Mouse (Mus musculus): ENCODE results near the gene Mettl27. TPM values are rescaled to one million over a fixed set of nuclear protein-coding genes. Genes with fewer than 3 reads are reported as not detected.

The Mettl27 gene
- polyA plus RNA-seq, 1 experiment from 2014 or later = 11.1 TPM

- 0 out of 2 replicates have a peak, but pooled peaks cover 5% of the 10 kb centered on the region for H3K4me1 ChIP-seq (replicated peaks)
- H3K4me3 ChIP-seq = no peak overlapping the region
- H3K27ac ChIP-seq (ENCODE audit: poor library complexity, severe bottlenecking) = no peak overlapping the region
- H3K9me3 ChIP-seq (replicated peaks) = no peaks in the 10 kb centered on the region
- H3K4me2 ChIP-seq = no peak overlapping the region
- WGBS = 36% methylated on average over 12 of the region's 12 CpGs
- no peak for ATAC-seq (ENCODE audit: insufficient number of reproducible peaks, low FRiP score)
- no peak overlapping the region for H3K9ac ChIP-seq
- no peaks in the 10 kb centered on the region for H3K36me3 ChIP-seq
- no peaks in the 10 kb centered on the region for H3K27me3 ChIP-seq (replicated peaks)
These were observed 31.0 kb upstream of the Mettl27 start for GRCm38 (mm10) chr5:134901012-134901643.

GRCm38 (mm10) chr5:134901644-134902027 is 30.5 kb upstream of the Mettl27 start:
- ATAC-seq (ENCODE audit: insufficient number of reproducible peaks, low FRiP score) = no peak
- Histone ChIP-seq H3K4me1 (replicated peaks) (0 out of 2 replicates have a peak, but pooled peaks cover 5% of the 10 kb centered on the region), H3K36me3 (no peaks in the 10 kb centered on the region), H3K9ac (no peak overlapping the region), H3K4me3 (no peak overlapping the region), H3K4me2 (no peak overlapping the region), H3K9me3 (replicated peaks) (no peaks in the 10 kb centered on the region), H3K27ac (ENCODE audit: poor library complexity, severe bottlenecking) (no peak overlapping the region), H3K27me3 (replicated peaks) (no peaks in the 10 kb centered on the region)
- 71% methylated on average over 8 of the region's 8 CpGs for WGBS

GRCm38 (mm10) chr5:134906633-134907032 is 25.5 kb upstream of the Mettl27 start, which contains the start of gene Tmem270:
Tmem270 (minus strand) TSS chr5:134906733.
- Histone ChIP-seq H3K9ac (no peak within 1 kb of the TSS), H3K4me2 (no peak within 1 kb of the TSS), H3K36me3 (no peaks in the 10 kb centered on the region), H3K9me3 (replicated peaks) (no peaks in the 10 kb centered on the region), H3K27ac (ENCODE audit: poor library complexity, severe bottlenecking) (no peak within 1 kb of the TSS), H3K4me3 (no peak within 1 kb of the TSS), H3K27me3 (replicated peaks) (no peaks in the 10 kb centered on the region), H3K4me1 (replicated peaks) (0 out of 2 replicates have a peak, but pooled peaks cover 2% of the 10 kb centered on the region)
- ATAC-seq (ENCODE audit: insufficient number of reproducible peaks, low FRiP score) = no peak; the same call in 1 of the 2 replicates
- WGBS = 73% methylated on average over 6 of the region's 6 CpGs

GRCm38 (mm10) chr5:134907135-134907534 is 25.0 kb upstream of the Mettl27 start:
- H3K36me3 ChIP-seq = no peaks in the 10 kb centered on the region
- peak; percentile 52 for ATAC-seq (ENCODE audit: insufficient number of reproducible peaks, low FRiP score)
- under 1% methylated on average over 13 of the region's 13 CpGs for WGBS

GRCm38 (mm10) chr5:134911901-134912300 is 20.3 kb upstream of the Mettl27 start:
- no peak overlapping the region for H3K27ac ChIP-seq (ENCODE audit: poor library complexity, severe bottlenecking)
- 83% methylated on average over 2 of the region's 2 CpGs for WGBS
- no peak overlapping the region for H3K4me2 ChIP-seq
- H3K9ac ChIP-seq = no peak overlapping the region
- no peaks in the 10 kb centered on the region for H3K36me3 ChIP-seq
- no peaks in the 10 kb centered on the region for H3K9me3 ChIP-seq (replicated peaks)
- H3K27me3 ChIP-seq (replicated peaks) = no peaks in the 10 kb centered on the region; the same call in 1 of the 2 replicates
- H3K4me1 ChIP-seq (replicated peaks) = 0 out of 2 replicates have a peak, but pooled peaks cover 2% of the 10 kb centered on the region
- no peak for ATAC-seq (ENCODE audit: insufficient number of reproducible peaks, low FRiP score)
- no peak overlapping the region for H3K4me3 ChIP-seq

More at GRCm38 (mm10) chr5:134907135-134907534, 25.0 kb upstream of the Mettl27 start:
- no peak overlapping the region for H3K9ac ChIP-seq
- H3K4me1 ChIP-seq (replicated peaks) = 0 out of 2 replicates have a peak, but pooled peaks cover 2% of the 10 kb centered on the region
- no peaks in the 10 kb centered on the region for H3K27me3 ChIP-seq (replicated peaks)
- no peaks in the 10 kb centered on the region for H3K9me3 ChIP-seq (replicated peaks)
- H3K27ac ChIP-seq (ENCODE audit: poor library complexity, severe bottlenecking) = no peak overlapping the region
- H3K4me3 ChIP-seq = no peak overlapping the region
- H3K4me2 ChIP-seq = no peak overlapping the region

- Histone ChIP-seq H3K4me2 (no peak overlapping the region), H3K4me3 (peak overlapping the region; percentile 15), H3K9me3 (replicated peaks) (0 out of 2 replicates have a peak, but pooled peaks cover 4% of the 10 kb centered on the region), H3K27ac (ENCODE audit: poor library complexity, severe bottlenecking) (peak overlapping the region; percentile 12; the same call in 1 of the 2 replicates), H3K4me1 (replicated peaks) (0 out of 2 replicates have a peak, but pooled peaks cover 2% of the 10 kb centered on the region), H3K27me3 (replicated peaks) (no peaks in the 10 kb centered on the region; the same call in 1 of the 2 replicates), H3K9ac (no peak overlapping the region), H3K36me3 (no peaks in the 10 kb centered on the region)
- ATAC-seq (ENCODE audit: insufficient number of reproducible peaks, low FRiP score) = 0 out of 2 replicates have a peak, but pooled peaks have one; percentile 33
- 75% methylated on average over 3 of the region's 3 CpGs for WGBS
These were observed 18.8 kb upstream of the Mettl27 start for GRCm38 (mm10) chr5:134913352-134913751.

- Histone ChIP-seq H3K9me3 (replicated peaks) (0 out of 2 replicates have a peak, but pooled peaks cover 4% of the 10 kb centered on the region), H3K27me3 (replicated peaks) (no peaks in the 10 kb centered on the region; the same call in 1 of the 2 replicates), H3K4me2 (no peak overlapping the region), H3K36me3 (no peaks in the 10 kb centered on the region), H3K27ac (ENCODE audit: poor library complexity, severe bottlenecking) (peak overlapping the region; percentile 12; the same call in 1 of the 2 replicates), H3K4me1 (replicated peaks) (0 out of 2 replicates have a peak, but pooled peaks cover under 1% of the 10 kb centered on the region), H3K4me3 (peak overlapping the region; percentile 15), H3K9ac (no peak overlapping the region)
- peak; percentile 89 for ATAC-seq (ENCODE audit: insufficient number of reproducible peaks, low FRiP score)
- 43% methylated on average over 4 of the region's 4 CpGs for WGBS
These were observed 18.4 kb upstream of the Mettl27 start for GRCm38 (mm10) chr5:134913753-134914152.

- Histone ChIP-seq H3K4me2 (no peak overlapping the region), H3K27ac (ENCODE audit: poor library complexity, severe bottlenecking) (0 out of 2 replicates have a peak overlapping the region, but pooled peaks have one; percentile 9), H3K27me3 (replicated peaks) (no peaks in the 10 kb centered on the region; the same call in 1 of the 2 replicates), H3K36me3 (no peaks in the 10 kb centered on the region), H3K9me3 (replicated peaks) (0 out of 2 replicates have a peak, but pooled peaks cover 4% of the 10 kb centered on the region), H3K4me1 (replicated peaks) (no peaks in the 10 kb centered on the region), H3K4me3 (peak overlapping the region; percentile 10), H3K9ac (no peak overlapping the region)
- WGBS = 68% methylated on average over 8 of the region's 8 CpGs
- no peak for ATAC-seq (ENCODE audit: insufficient number of reproducible peaks, low FRiP score)
These were observed 17.7 kb upstream of the Mettl27 start for GRCm38 (mm10) chr5:134914510-134914909.

- peak within 1 kb of the TSS; percentile 36 for H3K27ac ChIP-seq (ENCODE audit: poor library complexity, severe bottlenecking)
- peak within 1 kb of the TSS; percentile 10 for H3K4me3 ChIP-seq
- no peak within 1 kb of the TSS for H3K4me2 ChIP-seq
These were observed 16.9 kb upstream of the Mettl27 start, which contains the start of gene Cldn13 for GRCm38 (mm10) chr5:134915311-134915710. Cldn13 (minus strand) TSS chr5:134915526.

GRCm38 (mm10) chr5:134918071-134918832 is 13.9 kb upstream of the Mettl27 start:
- H3K9me3 ChIP-seq (replicated peaks) = 0 out of 2 replicates have a peak, but pooled peaks cover 4% of the 10 kb centered on the region
- ATAC-seq (ENCODE audit: insufficient number of reproducible peaks, low FRiP score) = no peak

More at GRCm38 (mm10) chr5:134915311-134915710, 16.9 kb upstream of the Mettl27 start, which contains the start of gene Cldn13:
- H3K36me3 ChIP-seq = no peaks in the 10 kb centered on the region
- H3K27me3 ChIP-seq (replicated peaks) = no peaks in the 10 kb centered on the region; the same call in 1 of the 2 replicates
- no peaks in the 10 kb centered on the region for H3K4me1 ChIP-seq (replicated peaks)
- 0 out of 2 replicates have a peak, but pooled peaks cover 4% of the 10 kb centered on the region for H3K9me3 ChIP-seq (replicated peaks)
- 72% methylated on average over 8 of the region's 8 CpGs for WGBS
- H3K9ac ChIP-seq = no peak within 1 kb of the TSS
- ATAC-seq (ENCODE audit: insufficient number of reproducible peaks, low FRiP score) = peak; percentile 76

More at GRCm38 (mm10) chr5:134918071-134918832, 13.9 kb upstream of the Mettl27 start:
- Histone ChIP-seq H3K27me3 (replicated peaks) (no peaks in the 10 kb centered on the region; the same call in 1 of the 2 replicates), H3K9ac (no peak overlapping the region), H3K4me1 (replicated peaks) (no peaks in the 10 kb centered on the region), H3K4me3 (no peak overlapping the region), H3K36me3 (no peaks in the 10 kb centered on the region), H3K4me2 (no peak overlapping the region), H3K27ac (ENCODE audit: poor library complexity, severe bottlenecking) (no peak overlapping the region)
- 51% methylated on average over 16 of the region's 16 CpGs for WGBS

Data from heart, embryonic 12.5 days (tissue).